In genomic region chr8:125909661-125910364, GRCm38 (mm10) we compare ENCODE assay signal across 9 mouse cellular contexts. TPM values are rescaled to one million over a fixed set of nuclear protein-coding genes. Genes with fewer than 3 reads are reported as not detected.
A peak's percentile ranks its signal among the peaks of the same experiment; 100 is the strongest.
DNase-seq lines count a peak whose midpoint lies in the region; ATAC-seq and TF ChIP-seq lines count a peak whose summit lies in the region.
"Had no signal": no experiment of that assay in that cellular context is flagged by ENCODE, and none has a peak within 500 bp of the region (broad histone marks: within the 10 kb centered on the region; RNA-seq: fewer than 3 reads in every experiment).

No protein-coding gene starts in this region.

- H3K4me3 ChIP-seq in left cerebral cortex, adult 2 months: peak overlapping the region; percentile 71
- H3K4me3 ChIP-seq in lung, embryonic 16.5 days (ENCODE audit: low read length): peak overlapping the region; percentile 64
- peak overlapping the region; percentile 58 for H3K4me3 ChIP-seq in stomach, embryonic 16.5 days (replicated peaks; ENCODE audit: low read length)
- H3K4me3 ChIP-seq: megakaryocyte, embryonic 14.5 days had no signal

- H3K27me3 ChIP-seq in lung, embryonic 16.5 days (ENCODE audit: control insufficient read depth, insufficient read depth, low read depth, low read length): peaks cover 47% of the 10 kb centered on the region
- peaks cover 40% of the 10 kb centered on the region for H3K27me3 ChIP-seq in stomach, embryonic 16.5 days (ENCODE audit: control insufficient read depth, insufficient read depth, low read length)

- peak; percentile 91 for ATAC-seq in lung, embryonic 16.5 days (ENCODE audit: low read depth)
- peak; percentile 94 for ATAC-seq in stomach, embryonic 16.5 days (ENCODE audit: insufficient read depth, low FRiP score)

- DNase-seq in left cerebral cortex, adult 2 months (ENCODE audit: extremely low spot score in 1 of 2, low spot score in 2 of 2): no peak
- DNase-seq in left cerebral cortex, adult 9 months (ENCODE audit: low spot score in 2 of 2): no peak
- DNase-seq in heart, adult 9 months (ENCODE audit: low spot score in 2 of 2): peak; percentile 11 to 12
- peak; percentile 94 to 98 for DNase-seq in kidney, adult 8-10 months
- no peak for DNase-seq in cerebellum, postnatal 14 days
- no peak for DNase-seq in gastrocnemius, adult 8-10 months (ENCODE audit: low spot score in 2 of 2)

- 3% methylated on average over 30 of the region's 30 CpGs for WGBS in lung, embryonic 16.5 days
- 5% methylated on average over 30 of the region's 30 CpGs for WGBS in stomach, embryonic 16.5 days

- peaks cover 2% of the 10 kb centered on the region; the same call in 1 of the 2 replicates for H3K9me3 ChIP-seq in lung, embryonic 16.5 days (ENCODE audit: control insufficient read depth, low read length)
- H3K9me3 ChIP-seq in stomach, embryonic 16.5 days (replicated peaks; ENCODE audit: control insufficient read depth, low read length): peaks cover 4% of the 10 kb centered on the region; the same call in 1 of the 2 replicates

- peaks cover 13% of the 10 kb centered on the region; the same call in 1 of the 2 replicates for H3K4me1 ChIP-seq in lung, embryonic 16.5 days (replicated peaks; ENCODE audit: control insufficient read depth, insufficient read depth, low read length)
- 0 out of 2 replicates have a peak, but pooled peaks cover 6% of the 10 kb centered on the region for H3K4me1 ChIP-seq in stomach, embryonic 16.5 days (ENCODE audit: control insufficient read depth, insufficient read depth, low read length)

- TF ChIP-seq CTCF in left cerebral cortex, adult 2 months (IDR thresholded peaks at IDR 0.05): no peak

- H3K9ac ChIP-seq in lung, embryonic 16.5 days (ENCODE audit: low read length): peak overlapping the region; percentile 69
- peak overlapping the region; percentile 66 for H3K9ac ChIP-seq in stomach, embryonic 16.5 days (ENCODE audit: low read length)

- peak overlapping the region; percentile 93 for H3K4me2 ChIP-seq in lung, embryonic 16.5 days (ENCODE audit: low read depth, low read length)
- peak overlapping the region; percentile 98 for H3K4me2 ChIP-seq in stomach, embryonic 16.5 days (ENCODE audit: low read depth, low read length)

- no peaks in the 10 kb centered on the region for H3K36me3 ChIP-seq in lung, embryonic 16.5 days (ENCODE audit: control insufficient read depth, insufficient read depth, low read length)
- H3K36me3 ChIP-seq in stomach, embryonic 16.5 days (ENCODE audit: control insufficient read depth, insufficient read depth, low read length): no peaks in the 10 kb centered on the region

- no peak overlapping the region for H3K27ac ChIP-seq in left cerebral cortex, adult 2 months
- peak overlapping the region; percentile 71 for H3K27ac ChIP-seq in lung, embryonic 16.5 days (ENCODE audit: low read length)
- H3K27ac ChIP-seq in stomach, embryonic 16.5 days (ENCODE audit: low read length): peak overlapping the region; percentile 52; the same call in 1 of the 2 replicates

- intact Hi-C loops in left cerebral cortex, adult 2 months (cut with DNase I): no loop called here

RNA-seq across cellular contexts. Expression of gene Map3k21, which starts 0.4 kb away (rescaled TPM):
- total RNA-seq in left cerebral cortex, adult 2 months (2021): 1 to 10 TPM; 1.8 to 3.0 TPM
- polyA plus RNA-seq in lung, embryonic 16.5 days (2015; fragmentation: Nextera tagmentation; extraction: Ambion mirVana): 2.2 TPM in 2 replicates
- 0.94 and 1.0 TPM in 2 replicates for polyA plus RNA-seq in stomach, embryonic 16.5 days (2015; fragmentation: Nextera tagmentation; extraction: Ambion mirVana)
- total RNA-seq in gastrocnemius, adult 8-10 months (2022): under 1 TPM; 0.05 to 0.20 (median 0.08) TPM

RNA-seq across cellular contexts. Expression of gene Pcnx2, which starts 11.7 kb away (rescaled TPM):
- total RNA-seq in left cerebral cortex, adult 2 months (2021): 10 to 100 TPM; 90.3 to 91.0 TPM
- 0.21 and 0.41 TPM in 2 replicates for polyA plus RNA-seq in lung, embryonic 16.5 days (2015; fragmentation: Nextera tagmentation; extraction: Ambion mirVana)
- 0.39 and 0.41 TPM in 2 replicates for polyA plus RNA-seq in stomach, embryonic 16.5 days (2015; fragmentation: Nextera tagmentation; extraction: Ambion mirVana)
- under 1 TPM; 0.24 to 0.51 (median 0.38) TPM for total RNA-seq in gastrocnemius, adult 8-10 months (2022)

Comparison
In these comparisons a context has a peak if more than half of its experiments do, and no peak if none do; other contexts are left out.
1. DNase-seq: peak in heart, adult 9 months (2 of 2) and kidney, adult 8-10 months (2 of 2); none in left cerebral cortex, adult 2 months (0 of 2), left cerebral cortex, adult 9 months (0 of 2), cerebellum, postnatal 14 days (0 of 2) and gastrocnemius, adult 8-10 months (0 of 2).
2. RNA of gene Pcnx2, which starts 11.7 kb away (total RNA-seq): 90.3 to 91.0 TPM in left cerebral cortex, adult 2 months; 0.24 to 0.51 TPM in gastrocnemius, adult 8-10 months; every median in the first group is over 10 times any median in the second.
3. Peak in every context shown above with its lines, with median percentiles within 50 percentile points of each other: H3K4me3 ChIP-seq.